Mouse (Mus musculus) embryonic facial prominence, embryonic 15.5 days (tissue): ENCODE data around the gene Nfkbid. TPM values are rescaled to one million over a fixed set of nuclear protein-coding genes. Genes with fewer than 3 reads are reported as not detected.

Experiments used
- ATAC-seq: fragments of 200-750 bp; cut with Nextera tagmentation; 2 replicates; pipeline ENCODE4 v1.8.0; 2017; ENCODE audit warnings: low read depth, moderate TSS enrichment; ENCODE audit not compliant: insufficient number of reproducible peaks, low FRiP score, low TSS enrichment
- H3K27ac ChIP-seq: fragments of 300-500 bp; sonication (generic); replicated peaks from 2 replicates; pipeline ENCODE4 v1.5.1; 2015; ENCODE audit warnings: mild to moderate bottlenecking, inconsistent platforms
- H3K27me3 ChIP-seq: fragments of 300-500 bp; sonication (generic); 2 replicates; pipeline ENCODE4 v1.6.1; 2015; ENCODE audit warnings: inconsistent platforms
- H3K36me3 ChIP-seq: fragments of 300-500 bp; sonication (generic); 2 replicates; pipeline ENCODE4 v1.6.1; 2015; ENCODE audit warnings: mild to moderate bottlenecking, inconsistent platforms
- H3K4me1 ChIP-seq: fragments of 300-500 bp; sonication (generic); 2 replicates; pipeline ENCODE4 v1.6.1; 2015; ENCODE audit warnings: inconsistent platforms
- H3K4me2 ChIP-seq: fragments of 300-500 bp; sonication (generic); replicated peaks from 2 replicates; pipeline ENCODE4 v1.6.1; 2015; ENCODE audit warnings: mild to moderate bottlenecking, inconsistent platforms
- H3K4me3 ChIP-seq: fragments of 300-500 bp; sonication (generic); replicated peaks from 2 replicates; pipeline ENCODE4 v1.5.1; 2015; ENCODE audit warnings: mild to moderate bottlenecking, inconsistent platforms
- H3K9ac ChIP-seq: fragments of 300-500 bp; sonication (generic); 2 replicates; pipeline ENCODE4 v1.6.1; 2015; ENCODE audit warnings: inconsistent platforms
- H3K9me3 ChIP-seq: fragments of 300-500 bp; sonication (generic); replicated peaks from 2 replicates; pipeline ENCODE4 v1.6.1; 2016; ENCODE audit warnings: inconsistent platforms
- WGBS: fragments of 180-500 bp; shearing (Covaris S2); methylation state at CpG from one replicate; pipeline ENCODE4 v1.1.7; 2015; 5-methylcytosine and 5-hydroxymethylcytosine counted together
- polyA plus RNA-seq: library from polyadenylated mRNA; unstranded; fragments of >200 nt; fragmentation: Nextera tagmentation; extraction: Ambion mirVana; gene quantifications from 2 replicates; pipeline ENCODE4 v1.2.1, GENCODE M21; 2015

Nfkbid gene
- polyA plus RNA-seq = 1.7 and 1.8 TPM in 2 replicates

DNA sequence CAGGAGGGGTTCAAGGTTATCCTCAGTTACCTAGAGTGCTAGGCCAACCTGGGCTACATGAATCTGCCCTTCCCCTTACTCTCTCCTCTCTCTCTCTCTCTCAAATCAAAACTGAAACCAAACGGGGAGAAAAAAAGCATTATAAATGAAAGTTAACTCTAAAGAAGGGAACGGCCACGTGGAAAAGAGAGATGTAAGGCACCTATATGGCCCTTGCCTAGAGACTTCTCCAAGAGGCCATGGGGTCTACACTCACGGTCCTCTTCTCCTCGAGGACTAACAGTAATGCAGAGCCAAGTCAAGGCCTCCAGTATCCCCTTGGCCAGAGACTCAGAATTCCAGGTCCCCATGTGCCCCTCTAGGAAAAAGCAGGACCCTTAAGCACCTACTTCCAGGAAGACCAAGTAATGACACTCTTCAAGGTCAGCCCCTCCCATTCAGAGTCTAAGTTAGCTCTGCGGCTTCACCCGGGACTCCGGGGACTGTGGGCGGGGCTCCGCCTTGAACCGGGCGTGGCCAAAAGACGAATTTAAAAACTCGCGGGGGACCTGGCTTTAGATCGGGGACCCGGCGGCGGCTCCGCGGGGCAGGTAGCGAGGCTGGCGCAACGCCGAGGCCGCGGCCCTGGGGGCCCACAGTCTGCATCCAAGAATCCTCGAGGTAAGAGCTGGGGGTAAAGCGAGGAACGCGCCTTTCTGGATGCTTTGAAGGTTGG is at the start of gene Nfkbid:
Nfkbid (plus strand) TSS at position 558 of the 715 bp plus-strand sequence.
- Histone ChIP-seq H3K4me3 (peak within 1 kb of the TSS; percentile 63), H3K4me1 (peaks cover 18% of the 10 kb centered on the region), H3K4me2 (peak within 1 kb of the TSS; percentile 95), H3K9ac (peak within 1 kb of the TSS; percentile 44), H3K27me3 (no peaks in the 10 kb centered on the region), H3K9me3 (0 out of 2 replicates have a peak, but pooled peaks cover 5% of the 10 kb centered on the region), H3K27ac (peak within 1 kb of the TSS; percentile 56), H3K36me3 (peaks cover 10% of the 10 kb centered on the region)
- ATAC-seq = no peak; the same call in 1 of the 2 replicates
- WGBS = 9% methylated on average over 31 of the region's 31 CpGs

GRCm38 (mm10) chr7:30373501-30373962 is 48.0 kb upstream of the Nfkbid start:
- Histone ChIP-seq H3K4me1 (0 out of 2 replicates have a peak, but pooled peaks cover 3% of the 10 kb centered on the region), H3K9ac (peak overlapping the region; percentile 41), H3K27me3 (no peaks in the 10 kb centered on the region), H3K9me3 (no peaks in the 10 kb centered on the region), H3K4me2 (peak overlapping the region; percentile 69), H3K27ac (peak overlapping the region; percentile 74), H3K36me3 (no peaks in the 10 kb centered on the region), H3K4me3 (peak overlapping the region; percentile 57)
- under 1% methylated on average over 21 of the region's 21 CpGs for WGBS
- peak; percentile 98 for ATAC-seq

GRCm38 (mm10) chr7:30380061-30380460 is 41.5 kb upstream of the Nfkbid start:
- Histone ChIP-seq H3K36me3 (no peaks in the 10 kb centered on the region), H3K9me3 (no peaks in the 10 kb centered on the region), H3K4me3 (no peak overlapping the region), H3K4me2 (no peak overlapping the region), H3K27ac (no peak overlapping the region), H3K4me1 (no peaks in the 10 kb centered on the region), H3K9ac (no peak overlapping the region), H3K27me3 (no peaks in the 10 kb centered on the region)
- no peak for ATAC-seq
- WGBS = 62% methylated on average over 5 of the region's 5 CpGs

- Histone ChIP-seq H3K9ac (no peak overlapping the region), H3K9me3 (no peaks in the 10 kb centered on the region), H3K27ac (no peak overlapping the region), H3K4me1 (no peaks in the 10 kb centered on the region), H3K4me2 (no peak overlapping the region), H3K36me3 (no peaks in the 10 kb centered on the region), H3K4me3 (no peak overlapping the region), H3K27me3 (no peaks in the 10 kb centered on the region)
- no peak for ATAC-seq
- WGBS = 82% methylated on average over 9 of the region's 9 CpGs
Measured at GRCm38 (mm10) chr7:30384106-30384505, 37.4 kb upstream of the Nfkbid start.

DNA sequence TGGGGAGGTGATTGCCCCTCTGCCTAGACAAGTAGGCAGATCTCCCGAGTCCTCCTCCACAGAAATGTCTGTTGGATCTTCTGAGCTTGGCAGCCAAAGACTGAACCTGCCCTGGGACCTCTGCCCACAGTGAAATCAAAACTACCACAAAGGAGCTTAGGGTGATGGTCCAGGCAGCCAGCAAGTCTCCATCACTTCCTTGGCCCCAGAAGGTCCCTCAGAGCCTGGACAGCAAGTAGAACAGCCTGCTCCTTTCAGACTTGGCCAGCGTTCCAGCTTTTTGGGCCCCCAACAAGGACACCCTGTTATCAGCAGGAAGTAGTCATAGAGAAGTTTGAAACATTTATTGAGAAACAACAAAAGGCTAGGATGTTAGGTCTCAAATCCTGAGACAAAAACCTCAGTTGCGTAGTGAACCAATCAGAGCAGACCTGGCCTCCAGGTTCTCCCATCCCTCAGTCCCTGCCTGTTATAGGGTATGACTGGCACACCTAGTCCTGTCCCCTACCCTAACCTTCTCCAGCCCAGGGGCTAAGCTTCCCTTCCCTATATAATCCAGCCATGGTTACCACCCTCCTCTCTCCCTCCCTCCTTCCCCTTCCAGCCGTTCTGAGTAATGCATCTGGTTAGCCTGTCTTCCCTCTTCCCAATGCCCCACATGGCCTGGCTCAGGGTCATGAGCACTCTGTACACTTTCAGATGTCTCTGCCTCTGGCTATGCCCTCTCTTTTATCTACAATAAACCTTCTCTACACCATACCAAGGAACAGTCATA is 28.6 kb upstream of the Nfkbid start:
- no peaks in the 10 kb centered on the region for H3K36me3 ChIP-seq
- no peak overlapping the region for H3K4me2 ChIP-seq
- H3K9ac ChIP-seq = no peak overlapping the region
- no peak for ATAC-seq
- H3K4me3 ChIP-seq = no peak overlapping the region
- H3K4me1 ChIP-seq = no peaks in the 10 kb centered on the region
- no peak overlapping the region for H3K27ac ChIP-seq
- 63% methylated on average over 4 of the region's 4 CpGs for WGBS
- H3K9me3 ChIP-seq = no peaks in the 10 kb centered on the region
- no peaks in the 10 kb centered on the region for H3K27me3 ChIP-seq

GRCm38 (mm10) chr7:30393631-30394030 is 27.9 kb upstream of the Nfkbid start:
- WGBS = 71% methylated on average over 4 of the region's 4 CpGs
- no peak for ATAC-seq
- Histone ChIP-seq H3K9ac (no peak overlapping the region), H3K27ac (peak overlapping the region; percentile 60), H3K4me2 (no peak overlapping the region), H3K4me1 (no peaks in the 10 kb centered on the region), H3K27me3 (no peaks in the 10 kb centered on the region), H3K36me3 (no peaks in the 10 kb centered on the region), H3K4me3 (no peak overlapping the region), H3K9me3 (no peaks in the 10 kb centered on the region)

- no peak overlapping the region for H3K9ac ChIP-seq
- no peak overlapping the region for H3K4me2 ChIP-seq
- ATAC-seq = peak; percentile 43; the same call in 1 of the 2 replicates
- H3K27me3 ChIP-seq = no peaks in the 10 kb centered on the region
- H3K36me3 ChIP-seq = no peaks in the 10 kb centered on the region
- H3K4me1 ChIP-seq = no peaks in the 10 kb centered on the region
- H3K27ac ChIP-seq = peak overlapping the region; percentile 60
- WGBS = 30% methylated on average over 11 of the region's 11 CpGs
- no peak overlapping the region for H3K4me3 ChIP-seq
- H3K9me3 ChIP-seq = no peaks in the 10 kb centered on the region
Measured at GRCm38 (mm10) chr7:30394379-30394778, 27.2 kb upstream of the Nfkbid start.

- no peaks in the 10 kb centered on the region for H3K36me3 ChIP-seq
- no peak overlapping the region for H3K4me2 ChIP-seq
- H3K27ac ChIP-seq = no peak overlapping the region
- 47% methylated on average over 2 of the region's 2 CpGs for WGBS
- no peaks in the 10 kb centered on the region for H3K27me3 ChIP-seq
- no peaks in the 10 kb centered on the region for H3K9me3 ChIP-seq
- no peak overlapping the region for H3K4me3 ChIP-seq
- no peak overlapping the region for H3K9ac ChIP-seq
- ATAC-seq = no peak
- H3K4me1 ChIP-seq = no peaks in the 10 kb centered on the region
Measured at GRCm38 (mm10) chr7:30394871-30395270, 26.7 kb upstream of the Nfkbid start.

GRCm38 (mm10) chr7:30399671-30400070 is 21.9 kb upstream of the Nfkbid start:
- Histone ChIP-seq H3K4me2 (no peak overlapping the region), H3K4me3 (no peak overlapping the region), H3K27ac (no peak overlapping the region), H3K9me3 (no peaks in the 10 kb centered on the region), H3K36me3 (no peaks in the 10 kb centered on the region), H3K9ac (no peak overlapping the region), H3K27me3 (no peaks in the 10 kb centered on the region), H3K4me1 (no peaks in the 10 kb centered on the region)
- ATAC-seq = no peak
- WGBS = 42% methylated on average over 7 of the region's 7 CpGs

DNA sequence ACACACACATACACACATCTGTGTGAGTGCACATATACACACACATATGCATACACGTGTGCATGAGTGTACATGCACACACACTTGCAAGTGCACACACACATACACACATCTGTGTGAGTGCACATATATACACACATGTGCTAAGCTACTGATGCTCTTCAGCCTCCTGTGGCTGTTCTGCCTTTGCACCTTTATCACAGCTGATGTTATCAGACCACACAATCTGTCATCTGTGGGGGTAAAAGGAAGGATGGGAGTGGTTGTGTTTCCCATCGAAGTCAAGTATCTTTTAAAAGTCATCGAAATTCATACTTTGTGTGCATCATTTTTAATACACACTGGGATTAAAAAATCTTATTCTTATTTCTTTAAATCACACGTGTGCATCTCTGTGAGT is 19.2 kb upstream of the Nfkbid start:
- no peak for ATAC-seq
- H3K4me2 ChIP-seq = no peak overlapping the region
- no peaks in the 10 kb centered on the region for H3K9me3 ChIP-seq
- H3K36me3 ChIP-seq = no peaks in the 10 kb centered on the region
- H3K4me1 ChIP-seq = no peaks in the 10 kb centered on the region
- no peak overlapping the region for H3K4me3 ChIP-seq
- 71% methylated on average over 4 of the region's 4 CpGs for WGBS
- no peak overlapping the region for H3K9ac ChIP-seq
- H3K27me3 ChIP-seq = no peaks in the 10 kb centered on the region
- no peak overlapping the region for H3K27ac ChIP-seq

GRCm38 (mm10) chr7:30408639-30409038 is 12.9 kb upstream of the Nfkbid start:
- WGBS = 71% methylated on average over 3 of the region's 3 CpGs
- Histone ChIP-seq H3K4me3 (no peak overlapping the region), H3K27ac (no peak overlapping the region)

More at GRCm38 (mm10) chr7:30408639-30409038, 12.9 kb upstream of the Nfkbid start:
- no peak overlapping the region for H3K9ac ChIP-seq
- no peaks in the 10 kb centered on the region for H3K27me3 ChIP-seq
- no peak overlapping the region for H3K4me2 ChIP-seq
- no peaks in the 10 kb centered on the region for H3K4me1 ChIP-seq
- no peaks in the 10 kb centered on the region for H3K36me3 ChIP-seq
- no peak for ATAC-seq
- no peaks in the 10 kb centered on the region for H3K9me3 ChIP-seq
